Mouse (Mus musculus) c-Kit-positive CD71-positive TER-119-positive erythroid progenitor cells, embryonic 14.5 days (primary cell): Measurements from ENCODE around the gene Dlgap5.

Experiments
- DNase-seq: peaks from one replicate; pipeline ENCODE4 v3.0.0-alpha.2; 2013; ENCODE audit warnings: low spot score

Dlgap5 gene

DNA sequence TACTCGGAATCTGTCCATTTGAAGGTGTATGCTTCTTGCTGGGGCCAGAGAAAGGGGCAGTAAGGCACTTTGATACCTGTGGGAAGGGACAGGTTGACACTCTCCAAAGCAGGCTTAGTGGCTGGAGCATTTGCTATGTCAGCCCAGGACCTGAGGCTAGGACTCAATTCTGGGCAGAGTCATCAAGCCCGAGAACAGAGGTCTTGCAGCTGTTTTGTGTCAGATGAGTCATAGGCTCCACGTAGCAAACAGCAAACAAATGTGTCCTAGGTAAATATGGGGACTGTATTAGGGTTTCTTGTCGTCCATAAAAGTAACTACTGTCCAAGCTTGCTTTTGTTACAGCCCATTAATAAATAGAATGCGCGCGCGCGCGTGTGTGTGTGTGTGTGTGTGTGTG, 65.9 kb downstream of the Dlgap5 start:
- no peak for DNase-seq

DNA sequence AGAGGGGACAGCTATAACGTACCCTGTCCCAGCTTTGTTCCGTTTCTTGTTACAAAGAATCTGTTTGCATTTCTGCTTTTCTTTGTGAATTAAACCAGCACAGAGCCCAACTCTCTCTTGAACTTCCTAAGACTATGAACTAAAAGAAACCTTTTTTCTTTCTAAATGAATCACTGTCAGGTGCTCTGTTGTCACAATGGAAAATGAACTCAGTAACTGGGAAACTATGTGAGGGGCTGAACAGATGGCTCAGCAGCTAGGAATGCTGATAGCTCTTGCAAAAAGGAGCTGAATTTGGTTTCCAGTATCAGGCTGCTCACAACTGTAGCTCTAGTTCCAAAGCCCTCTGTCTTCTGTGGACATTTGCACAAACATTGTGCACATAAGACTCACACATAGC, 67.2 kb downstream of the Dlgap5 start:
- DNase-seq = no peak

DNA sequence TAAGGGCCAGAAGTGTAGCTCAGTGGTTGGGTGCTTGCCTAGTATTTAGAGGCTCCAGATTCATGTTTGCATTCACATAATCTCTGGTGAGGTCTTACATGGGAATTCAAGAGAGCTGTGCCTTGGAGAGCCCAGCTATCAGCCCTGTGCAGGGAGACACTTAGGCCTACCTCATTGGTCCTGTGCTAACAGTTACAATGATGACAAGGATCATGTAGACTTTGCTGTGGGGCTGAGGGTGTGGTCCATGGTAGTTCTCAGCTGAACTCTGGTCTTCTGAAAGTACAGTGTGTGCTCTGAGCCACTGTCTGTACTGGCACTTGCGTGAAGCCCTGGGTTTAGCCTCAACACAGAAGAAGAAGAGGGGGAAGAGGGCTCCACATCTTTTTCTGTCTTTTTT, 71.5 kb downstream of the Dlgap5 start:
- DNase-seq = no peak

DNA sequence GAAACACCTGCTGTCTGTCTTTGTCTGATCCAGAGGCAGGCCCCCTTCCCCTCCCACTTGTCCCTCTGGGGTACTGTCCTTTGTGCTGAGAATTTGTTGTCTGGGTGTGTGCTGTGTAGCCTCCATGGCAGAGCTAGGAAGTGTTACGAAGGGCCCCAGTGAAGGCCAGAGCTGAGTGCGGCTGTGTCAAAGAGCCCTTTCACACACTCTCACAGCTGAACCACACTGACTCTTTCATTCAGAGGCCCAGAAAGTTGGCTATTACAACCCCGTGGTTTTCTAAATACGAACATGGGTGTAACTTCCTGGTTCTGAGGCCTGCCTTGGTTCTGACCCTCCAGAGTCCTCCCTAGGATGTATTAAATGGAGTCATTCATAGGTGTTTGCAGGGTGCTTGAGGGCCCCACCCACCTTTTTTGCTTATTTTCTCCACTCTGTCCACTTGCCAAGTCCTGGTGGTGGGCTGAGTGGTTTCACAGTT, 76.4 kb downstream of the Dlgap5 start:
- no peak for DNase-seq

DNA sequence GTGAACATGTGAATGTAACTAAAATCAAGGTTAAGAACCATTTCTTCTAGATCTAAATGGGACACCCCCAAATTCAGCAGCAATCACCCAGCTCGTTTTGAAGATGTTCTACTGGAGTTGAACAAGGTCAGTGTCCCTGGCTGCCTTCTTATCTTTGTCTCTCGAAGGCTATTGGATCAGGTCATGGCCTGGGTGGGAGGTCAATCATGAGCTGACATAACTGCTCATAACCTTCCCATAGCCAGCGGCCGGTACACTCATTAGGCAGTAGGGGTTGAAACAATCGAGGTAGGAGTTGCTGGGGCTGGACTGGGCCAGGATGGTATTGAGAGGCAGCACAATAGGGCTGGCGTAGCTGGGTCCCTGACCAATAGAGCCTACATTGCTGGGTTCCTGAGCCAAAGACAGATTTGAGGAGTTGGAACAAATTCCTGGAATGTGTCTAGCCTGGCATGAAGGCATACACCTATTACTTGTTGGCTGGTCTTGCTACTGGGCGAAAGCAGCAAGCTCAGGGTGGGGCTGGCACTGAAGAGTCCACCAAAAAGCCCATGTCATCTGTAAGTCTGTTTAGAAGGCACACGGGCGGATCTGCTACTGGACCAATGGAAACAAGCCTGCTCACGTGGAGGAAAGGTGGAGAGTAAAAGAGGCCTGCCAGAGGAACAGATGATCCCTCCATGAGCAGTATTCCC, 77.8 kb downstream of the Dlgap5 start:
- DNase-seq = no peak
